Mouse (Mus musculus) frontal cortex, postnatal 25 days (tissue): Measurements from ENCODE around the gene Tmem33.

Experiments used
- DNase-seq, 2 experiments: peaks; one replicate each; pipeline ENCODE4 v3.0.0; 2022; ENCODE audit warnings: low spot score in 2 of 2

Gene Tmem33

DNA sequence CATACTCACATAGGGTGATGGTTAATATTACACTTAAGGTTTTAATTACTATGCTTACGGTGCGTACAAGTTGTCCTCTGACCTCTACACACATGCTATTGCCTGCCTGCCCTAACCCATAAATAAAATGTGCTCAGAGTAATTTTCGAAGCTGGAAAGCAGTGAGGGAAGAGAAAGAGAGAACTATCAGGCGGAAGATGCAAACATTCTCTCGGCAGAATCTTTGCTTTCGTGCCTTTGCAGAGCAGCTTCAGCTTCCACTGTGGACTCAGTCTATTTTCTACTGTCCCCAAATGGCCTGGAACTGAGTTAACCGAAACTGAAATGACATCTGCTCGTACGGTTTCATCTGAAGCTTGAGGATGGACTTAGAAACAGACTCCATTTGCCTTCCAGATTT, 1.9 kb upstream of the Tmem33 start:
- no peak for DNase-seq

GRCm38 (mm10) chr5:67260159-67260530, 220 bp upstream of the Tmem33 start:
- no peak for DNase-seq

- no peak for DNase-seq
These were observed 2.6 kb downstream of the Tmem33 start for GRCm38 (mm10) chr5:67262964-67263363.

GRCm38 (mm10) chr5:67266106-67266505, 5.7 kb downstream of the Tmem33 start:
- DNase-seq: no peak

- DNase-seq: no peak
These were observed 8.9 kb downstream of the Tmem33 start for GRCm38 (mm10) chr5:67269309-67269708.

DNA sequence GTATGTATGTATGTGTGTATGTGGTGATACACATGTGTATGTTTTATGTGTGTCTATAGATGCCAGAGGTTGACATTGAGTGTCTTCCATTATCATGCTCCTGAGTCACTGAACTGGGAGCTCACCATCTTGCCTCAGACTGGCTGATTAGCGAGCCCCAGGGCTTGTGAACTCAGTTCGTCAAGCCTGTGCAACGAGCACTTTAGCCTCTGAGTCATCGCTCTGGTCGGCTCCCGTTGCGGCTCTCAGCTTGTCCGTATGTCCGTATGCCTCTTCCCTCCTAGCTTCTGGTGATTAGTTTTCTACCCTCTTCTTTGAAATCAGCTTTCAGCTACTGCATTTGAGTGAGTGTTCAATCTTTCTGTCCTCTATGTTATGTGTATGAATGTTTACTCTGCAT, 19.0 kb downstream of the Tmem33 start:
- no peak for DNase-seq

GRCm38 (mm10) chr5:67279840-67280239, 19.5 kb downstream of the Tmem33 start:
- DNase-seq: no peak

DNA sequence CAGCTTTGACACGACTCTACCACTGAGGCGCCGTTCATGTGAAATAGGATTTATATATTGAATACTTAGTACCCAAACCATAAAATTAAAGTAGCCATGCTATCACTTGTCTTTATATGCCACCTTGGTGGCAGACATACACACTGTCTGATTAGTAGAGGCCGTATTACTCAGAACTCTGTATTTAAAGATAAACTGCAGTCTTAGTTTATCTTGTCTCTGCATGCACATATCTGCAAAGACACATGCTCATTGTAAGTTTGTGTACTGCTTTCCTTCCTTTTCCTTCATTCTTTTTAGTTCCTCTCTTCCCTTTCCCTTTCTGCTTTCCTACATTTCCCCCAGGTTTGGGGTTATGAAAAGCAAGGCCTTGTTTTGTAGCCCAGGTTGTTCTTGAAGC, 20.0 kb downstream of the Tmem33 start:
- no peak for DNase-seq

GRCm38 (mm10) chr5:67295029-67295428, 34.7 kb downstream of the Tmem33 start:
- no peak for DNase-seq

DNA sequence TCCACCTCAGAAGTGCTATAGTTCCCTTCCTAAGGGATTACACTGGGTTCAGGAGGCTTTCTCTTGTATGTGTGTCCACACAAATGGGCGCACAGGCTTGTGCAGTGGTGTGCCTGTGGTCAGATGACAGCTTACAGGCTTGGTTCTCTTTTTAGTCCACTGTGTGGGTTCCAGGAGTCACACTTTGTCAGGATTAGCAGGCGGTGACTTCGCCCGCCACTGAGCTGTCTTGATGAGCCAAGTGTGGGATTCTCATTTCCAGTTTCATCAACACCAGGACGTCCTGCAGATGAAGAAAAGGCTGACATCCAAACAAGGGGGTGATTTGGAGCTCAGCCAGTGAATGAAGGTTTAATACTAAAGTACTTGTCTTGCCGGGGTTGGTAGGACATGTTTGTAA, 35.3 kb downstream of the Tmem33 start:
- no peak for DNase-seq

DNA sequence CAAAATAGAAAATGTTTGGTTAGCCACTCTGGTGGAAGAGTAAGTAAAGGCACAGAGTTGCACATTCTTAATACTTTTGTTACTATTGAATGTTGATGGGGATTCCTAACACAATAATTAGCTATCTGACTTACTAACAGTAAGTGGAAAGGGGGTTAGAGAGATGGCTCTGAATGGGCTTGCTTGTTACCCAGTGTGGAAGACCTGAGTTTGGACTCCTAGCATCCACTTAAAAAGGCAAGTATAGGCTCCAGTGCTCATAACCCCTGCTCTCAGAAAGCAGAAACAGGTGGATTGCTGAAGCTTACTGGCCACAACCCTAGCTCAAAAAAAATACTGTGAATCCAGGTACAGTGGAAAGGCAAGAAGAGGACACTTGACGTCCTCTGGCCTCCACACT, 35.8 kb downstream of the Tmem33 start:
- DNase-seq: no peak

DNA sequence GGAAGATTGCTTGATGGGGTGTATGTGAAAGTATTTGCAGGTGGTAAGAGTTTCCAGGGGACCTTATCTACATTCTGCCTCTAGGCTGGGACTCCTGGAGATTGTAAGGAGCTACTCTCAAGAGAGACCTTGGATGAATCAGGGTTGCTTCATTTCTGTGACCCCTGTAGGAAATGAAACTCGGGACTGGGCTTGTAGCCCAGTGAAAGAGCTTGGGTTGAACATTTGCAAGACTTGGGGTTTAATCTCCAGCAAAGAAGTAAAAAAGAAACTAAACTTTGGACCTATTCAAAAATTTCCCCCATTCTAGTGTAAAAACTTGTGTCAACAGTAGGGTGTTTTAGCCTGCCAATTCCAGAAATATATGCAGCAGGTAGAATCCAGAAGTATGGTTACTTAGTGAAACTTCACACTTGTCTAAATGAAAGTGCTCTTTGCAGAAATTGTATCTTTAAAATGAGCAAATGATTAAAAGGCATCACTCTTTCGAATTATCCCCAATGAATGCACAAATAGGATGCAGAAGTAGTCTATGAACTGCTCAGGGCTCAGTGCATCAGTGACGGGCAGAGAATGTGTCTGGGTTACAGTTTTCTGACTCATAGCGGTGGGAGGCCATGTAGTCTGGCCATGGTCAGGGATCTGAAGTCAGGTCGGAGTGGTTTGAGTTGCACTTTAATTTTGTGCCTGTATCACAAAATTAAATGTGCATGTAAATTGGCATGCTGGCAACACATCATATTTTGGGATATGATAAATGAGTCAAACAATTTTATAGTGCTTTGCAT, 36.9 kb downstream of the Tmem33 start:
- no peak for DNase-seq

DNA sequence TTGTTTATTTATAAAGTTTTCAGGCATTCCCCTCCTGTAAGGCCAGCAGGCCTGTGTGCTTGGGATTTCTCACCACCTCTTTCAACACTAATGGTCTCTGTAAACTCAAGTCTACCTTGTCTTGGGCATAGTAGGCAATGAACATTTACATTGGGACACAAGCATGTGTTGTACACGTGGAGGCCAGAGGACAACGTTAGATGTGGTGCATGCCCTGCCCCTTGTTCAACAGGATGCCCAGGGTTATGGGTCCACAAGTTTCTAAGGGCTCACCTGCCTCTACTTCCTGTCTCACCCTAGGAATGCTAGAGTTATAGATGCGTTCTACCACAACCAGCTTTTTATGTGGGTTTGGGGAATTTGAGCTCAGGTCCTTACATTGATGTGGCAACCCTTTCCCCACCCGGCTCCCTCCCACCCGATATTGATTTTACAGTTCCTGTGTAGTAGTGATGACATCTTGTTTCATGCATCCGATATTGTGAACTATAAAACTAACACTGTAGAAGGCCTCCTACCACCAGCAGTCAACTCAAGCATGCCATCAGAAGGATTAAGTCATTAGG, 39.6 kb downstream of the Tmem33 start:
- DNase-seq: no peak

- DNase-seq: no peak
These were observed 40.7 kb downstream of the Tmem33 start for GRCm38 (mm10) chr5:67300926-67301597.

GRCm38 (mm10) chr5:67301722-67302331, 41.5 kb downstream of the Tmem33 start:
- DNase-seq: no peak

DNA sequence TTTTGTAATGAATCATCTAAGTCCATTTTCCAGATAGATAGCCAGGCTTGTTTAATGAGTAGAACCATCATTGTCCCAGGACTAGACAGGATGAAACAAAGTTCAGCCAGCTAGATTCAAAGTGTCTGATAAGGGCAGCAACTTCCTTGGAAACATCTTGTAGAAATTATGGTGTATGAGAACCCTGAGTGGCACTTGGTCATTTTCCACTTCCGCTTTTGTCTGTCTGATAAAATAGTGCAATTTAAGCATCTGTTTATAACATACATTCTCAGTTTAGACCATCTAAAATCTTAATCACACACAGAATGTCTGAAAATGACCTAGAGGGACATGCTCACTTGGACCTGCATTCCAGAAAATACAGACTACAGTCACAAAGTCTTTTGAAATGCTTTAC, 43.5 kb downstream of the Tmem33 start:
- DNase-seq: no peak

GRCm38 (mm10) chr5:67306698-67307521, 46.5 kb downstream of the Tmem33 start, which contains the start of gene Slc30a9:
Gene Slc30a9 (plus strand): TSS chr5:67306955.
- DNase-seq: peak; percentile 83 to 88

DNA sequence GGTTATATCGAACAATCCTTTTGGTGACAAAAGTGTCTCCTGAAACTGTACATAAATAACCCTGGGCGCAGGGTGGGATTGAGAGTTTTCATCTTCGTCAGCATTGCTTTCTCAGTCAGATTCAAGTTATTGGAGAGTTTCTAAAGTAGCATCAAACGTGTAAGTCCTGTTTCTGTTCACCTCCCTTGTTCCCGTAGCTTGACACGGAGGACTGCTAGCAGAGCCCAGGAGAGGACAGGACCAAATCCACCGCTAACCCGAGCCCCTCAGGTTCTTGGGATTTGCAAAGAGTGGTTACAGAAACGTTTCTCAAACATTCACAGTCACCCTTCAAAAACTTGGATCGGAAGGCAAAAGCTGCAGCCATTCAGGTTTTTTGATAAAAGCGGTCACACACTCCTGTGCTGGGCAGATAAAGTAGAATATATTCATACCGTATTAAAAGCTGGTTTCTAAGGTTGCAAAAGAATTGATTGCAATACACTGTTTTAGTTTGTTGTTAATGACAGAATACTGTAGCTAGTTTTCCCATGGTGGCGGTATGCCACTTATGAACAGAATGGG, 47.4 kb downstream of the Tmem33 start:
- no peak for DNase-seq

GRCm38 (mm10) chr5:67311811-67312521, 51.6 kb downstream of the Tmem33 start:
- DNase-seq: no peak

- no peak for DNase-seq
These were observed 52.1 kb downstream of the Tmem33 start for GRCm38 (mm10) chr5:67312522-67312851.
